Mouse (Mus musculus) embryonic facial prominence, embryonic 14.5 days (tissue): Measurements from ENCODE around the gene Pxt1. TPM values are rescaled to one million over a fixed set of nuclear protein-coding genes. Genes with fewer than 3 reads are reported as not detected.

ENCODE experiments used
- ATAC-seq: fragments of 200-750 bp; cut with Nextera tagmentation; 2 replicates; pipeline ENCODE4 v1.8.0; 2017; ENCODE audit warnings: low read depth, moderate number of reproducible peaks, moderate TSS enrichment
- DNase-seq: peaks from one replicate; pipeline ENCODE4 v3.0.0-alpha.2; 2015; ENCODE audit warnings: low spot score
- H3K27ac ChIP-seq: fragments of 300-500 bp; sonication (generic); replicated peaks from 2 replicates; pipeline ENCODE4 v1.5.1; 2014; ENCODE audit warnings: low read depth, mild to moderate bottlenecking, low read length, moderate library complexity
- H3K27me3 ChIP-seq: fragments of 300-500 bp; sonication (generic); replicated peaks from 2 replicates; pipeline ENCODE4 v1.6.1; 2014; ENCODE audit warnings: low read length; ENCODE audit not compliant: control insufficient read depth, insufficient read depth
- H3K36me3 ChIP-seq: fragments of 300-500 bp; sonication (generic); 2 replicates; pipeline ENCODE4 v1.6.1; 2014; ENCODE audit warnings: low read length, mixed read lengths; ENCODE audit not compliant: control insufficient read depth, insufficient read depth
- H3K4me1 ChIP-seq: fragments of 300-500 bp; sonication (generic); 2 replicates; pipeline ENCODE4 v1.6.1; 2014; ENCODE audit warnings: antibody characterized with exemption, low read length; ENCODE audit not compliant: control insufficient read depth, insufficient read depth
- H3K4me2 ChIP-seq: fragments of 300-500 bp; sonication (generic); 2 replicates; pipeline ENCODE4 v1.6.1; 2014; ENCODE audit warnings: low read depth, mild to moderate bottlenecking, low read length, moderate library complexity, mixed read lengths
- H3K4me3 ChIP-seq: fragments of 300-500 bp; sonication (generic); 2 replicates; pipeline ENCODE4 v1.5.1; 2014; ENCODE audit warnings: low read depth, mild to moderate bottlenecking, low read length
- H3K9ac ChIP-seq: fragments of 300-500 bp; sonication (generic); 2 replicates; pipeline ENCODE4 v1.6.1; 2014; ENCODE audit warnings: low read depth, mild to moderate bottlenecking, low read length, moderate library complexity, mixed read lengths
- H3K9me3 ChIP-seq: fragments of 300-500 bp; sonication (generic); 2 replicates; pipeline ENCODE4 v1.6.1; 2016; ENCODE audit warnings: low read length; ENCODE audit not compliant: control insufficient read depth
- WGBS: fragments of 180-500 bp; shearing (Covaris S2); extraction: QIAGEN DNeasy Blood & Tissue Kit; methylation state at CpG from one replicate; pipeline ENCODE4 v1.1.7; 2014; 5-methylcytosine and 5-hydroxymethylcytosine counted together
- polyA plus RNA-seq: library from polyadenylated mRNA; unstranded; fragments of >200 nt; fragmentation: Nextera tagmentation; extraction: Ambion mirVana; gene quantifications from 2 replicates; pipeline ENCODE4 v1.2.1, GENCODE M21; 2014

The Pxt1 gene
- polyA plus RNA-seq, 1 experiment from 2014 or later: not detected

DNA sequence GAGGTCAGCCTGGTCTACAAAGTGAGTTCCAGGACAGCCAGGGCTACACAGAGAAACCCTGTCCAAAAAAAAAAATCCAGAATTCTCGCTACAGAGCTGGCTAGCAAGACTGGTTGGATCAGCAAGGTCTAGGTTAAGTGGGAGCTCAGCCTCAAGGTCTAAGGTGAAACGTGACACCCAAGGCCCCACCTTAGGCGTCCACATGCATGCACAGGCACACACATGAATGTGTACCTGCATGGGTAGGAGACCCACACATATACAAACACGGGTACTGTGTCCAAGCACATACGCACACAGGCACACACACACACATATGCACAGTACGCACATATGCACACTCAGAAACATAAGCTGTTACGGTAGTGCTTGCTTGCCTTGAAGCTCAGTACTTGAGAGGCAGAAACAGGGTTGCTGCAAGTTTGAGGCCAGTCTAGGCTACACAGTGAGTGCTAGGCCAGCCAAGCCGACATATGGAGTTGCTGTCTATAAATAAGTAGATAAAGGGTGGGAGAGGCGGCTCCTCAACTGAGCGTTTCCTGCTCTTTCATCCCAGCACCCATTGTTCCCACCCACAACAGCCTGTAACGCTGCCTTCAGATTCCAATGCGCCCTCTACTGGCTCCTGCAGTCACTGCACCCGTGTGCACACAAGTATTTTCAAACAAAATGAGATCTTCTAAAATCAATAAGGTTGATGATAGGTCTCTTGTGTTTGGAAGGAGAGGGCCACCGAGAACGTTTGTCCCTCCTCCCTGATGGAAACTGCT lies 16.6 kb downstream of the Pxt1 start:
- Histone ChIP-seq H3K27me3 (no peaks in the 10 kb centered on the region), H3K36me3 (no peaks in the 10 kb centered on the region), H3K9me3 (no peaks in the 10 kb centered on the region), H3K4me2 (no peak overlapping the region), H3K4me1 (peaks cover 10% of the 10 kb centered on the region), H3K4me3 (no peak overlapping the region), H3K27ac (no peak overlapping the region), H3K9ac (no peak overlapping the region)
- DNase-seq (peak; percentile 55), ATAC-seq (no peak)
- WGBS: 53% methylated on average over 15 of the region's 15 CpGs

DNA sequence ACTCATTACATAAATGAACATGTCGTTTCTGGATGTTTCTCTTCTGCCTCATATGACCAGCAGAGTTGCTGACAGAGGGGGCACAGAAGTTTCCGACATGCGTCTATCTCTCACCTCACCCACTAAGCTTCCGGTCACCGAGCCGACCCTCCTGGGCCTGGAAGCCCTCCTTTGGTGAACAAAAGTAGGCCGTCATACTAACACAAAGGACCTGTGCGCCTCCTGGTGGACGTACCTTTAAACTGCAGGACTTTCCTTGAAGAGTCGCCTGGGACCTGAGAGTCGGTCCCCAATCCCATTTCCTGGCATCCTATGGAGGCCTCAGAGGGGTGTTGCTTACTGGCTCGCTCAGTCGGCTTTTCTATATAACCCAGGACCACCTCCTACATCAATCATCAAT lies 17.3 kb downstream of the Pxt1 start:
- WGBS: 11% methylated on average over 13 of the region's 13 CpGs
- DNase-seq (peak; percentile 79), ATAC-seq (no peak)
- Histone ChIP-seq H3K27ac (no peak overlapping the region), H3K4me2 (no peak overlapping the region), H3K9ac (no peak overlapping the region), H3K36me3 (no peaks in the 10 kb centered on the region), H3K4me3 (no peak overlapping the region), H3K27me3 (no peaks in the 10 kb centered on the region), H3K4me1 (peaks cover 10% of the 10 kb centered on the region), H3K9me3 (no peaks in the 10 kb centered on the region)

DNA sequence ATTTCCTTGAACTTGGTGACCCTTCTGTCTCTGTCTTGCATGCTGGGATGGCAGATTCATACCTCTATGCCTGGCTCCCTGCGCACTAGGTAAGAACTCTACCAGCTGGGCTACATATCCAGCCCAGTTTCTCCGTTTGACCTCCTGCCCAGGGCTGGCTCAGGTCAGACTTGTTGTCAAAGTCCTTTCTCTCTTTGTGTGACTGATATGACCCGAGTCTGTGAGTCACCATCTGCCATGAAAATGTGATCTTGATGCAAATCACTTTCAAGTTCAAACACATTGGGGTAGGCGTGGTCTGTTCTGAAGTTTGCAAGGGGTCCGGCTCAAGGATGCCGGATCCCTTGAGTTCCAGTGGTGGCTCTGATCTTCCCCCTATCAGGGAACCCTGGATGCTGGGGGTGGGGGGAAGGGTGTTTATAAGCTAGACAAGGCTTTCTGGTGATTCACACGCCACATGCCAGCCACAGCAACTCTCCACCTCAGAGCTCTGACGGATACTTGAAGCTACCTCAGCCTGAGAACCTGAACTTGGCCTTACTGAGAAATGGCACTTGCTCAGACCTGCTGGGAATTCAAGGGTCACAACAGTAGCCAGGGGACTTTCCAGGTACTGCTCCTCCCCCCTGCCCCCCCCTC lies 18.6 kb downstream of the Pxt1 start:
- Histone ChIP-seq H3K4me1 (peaks cover under 1% of the 10 kb centered on the region; the same call in 1 of the 2 replicates), H3K9ac (no peak overlapping the region), H3K9me3 (no peaks in the 10 kb centered on the region), H3K36me3 (no peaks in the 10 kb centered on the region), H3K4me3 (no peak overlapping the region), H3K27me3 (no peaks in the 10 kb centered on the region), H3K4me2 (no peak overlapping the region), H3K27ac (no peak overlapping the region)
- DNase-seq (no peak), ATAC-seq (no peak)
- WGBS: 71% methylated on average over 8 of the region's 8 CpGs

DNA sequence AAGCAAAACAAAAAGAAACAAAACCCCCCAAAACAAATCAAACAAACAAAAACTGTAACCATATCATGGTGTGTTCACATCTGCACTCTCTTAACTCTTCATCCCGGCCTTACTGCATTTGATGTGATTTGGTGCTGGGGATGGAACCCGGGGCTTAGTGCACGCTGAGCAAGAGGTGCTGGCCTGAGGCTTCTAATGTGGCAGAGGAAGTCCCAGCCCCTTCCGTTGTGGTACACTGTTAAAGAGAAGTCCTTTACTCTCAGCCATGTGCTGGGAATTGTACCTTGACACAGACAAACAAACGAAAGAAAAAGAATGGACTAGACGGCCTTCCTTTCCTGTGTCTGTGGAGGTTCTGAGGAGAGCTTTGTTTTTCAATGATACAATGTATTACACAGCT lies 21.5 kb downstream of the Pxt1 start:
- no peaks in the 10 kb centered on the region for H3K9me3 ChIP-seq
- H3K27ac ChIP-seq: no peak overlapping the region
- H3K9ac ChIP-seq: no peak overlapping the region
- no peak overlapping the region for H3K4me3 ChIP-seq
- no peak for ATAC-seq
- H3K27me3 ChIP-seq: no peaks in the 10 kb centered on the region
- WGBS: 51% methylated on average over 6 of the region's 6 CpGs
- H3K4me1 ChIP-seq: no peaks in the 10 kb centered on the region
- DNase-seq: no peak
- no peaks in the 10 kb centered on the region for H3K36me3 ChIP-seq
- no peak overlapping the region for H3K4me2 ChIP-seq

DNA sequence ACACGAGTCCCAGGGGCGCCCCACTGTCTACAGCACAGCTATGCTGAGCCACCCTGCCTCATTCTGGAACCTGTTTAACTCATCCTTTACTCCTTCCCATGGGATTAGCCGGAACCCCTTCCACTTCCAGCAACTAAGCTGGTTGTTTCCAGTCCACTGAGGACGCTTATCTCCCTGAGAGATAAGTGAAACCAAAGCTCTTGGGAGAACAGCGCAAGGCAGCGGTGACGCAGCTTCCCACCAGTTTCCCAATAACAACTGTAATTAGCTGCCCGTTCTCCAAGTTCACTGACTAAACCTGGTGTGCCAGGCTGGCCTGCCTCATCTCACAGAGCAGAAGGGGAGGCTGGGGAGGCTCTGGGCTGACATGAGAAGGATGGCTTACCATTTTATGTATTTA lies 22.6 kb downstream of the Pxt1 start:
- 54% methylated on average over 8 of the region's 8 CpGs for WGBS
- Histone ChIP-seq H3K9me3 (no peaks in the 10 kb centered on the region), H3K4me1 (no peaks in the 10 kb centered on the region), H3K27me3 (no peaks in the 10 kb centered on the region), H3K9ac (no peak overlapping the region), H3K36me3 (no peaks in the 10 kb centered on the region), H3K27ac (no peak overlapping the region), H3K4me2 (no peak overlapping the region), H3K4me3 (no peak overlapping the region)
- ATAC-seq (no peak), DNase-seq (peak; percentile 21)

DNA sequence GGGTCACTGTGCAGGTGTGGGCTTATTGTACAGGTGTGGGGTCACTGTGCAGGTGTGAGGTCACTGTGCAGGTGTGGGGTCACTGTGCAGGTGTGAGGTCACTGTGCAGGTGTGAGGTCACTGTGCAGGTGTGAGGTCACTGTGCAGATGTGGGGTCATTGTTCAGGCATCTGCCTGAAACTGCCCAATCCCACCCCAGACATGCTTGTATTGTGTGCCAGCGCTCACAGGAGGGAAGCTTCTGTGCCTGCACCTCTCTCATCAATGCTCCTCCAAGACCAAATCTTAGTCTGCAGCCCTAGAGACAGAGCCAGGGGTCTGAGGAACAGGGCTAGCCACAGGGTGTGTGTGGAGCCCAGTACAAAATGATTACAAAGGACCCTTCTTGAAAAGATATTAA lies 27.1 kb downstream of the Pxt1 start:
- H3K4me1 ChIP-seq: no peaks in the 10 kb centered on the region
- no peaks in the 10 kb centered on the region for H3K9me3 ChIP-seq
- WGBS: 79% methylated on average over 1 of the region's 1 CpGs
- no peak overlapping the region for H3K4me3 ChIP-seq
- H3K4me2 ChIP-seq: no peak overlapping the region
- DNase-seq (no peak), ATAC-seq (no peak)
- H3K27me3 ChIP-seq: no peaks in the 10 kb centered on the region
- no peak overlapping the region for H3K27ac ChIP-seq
- no peak overlapping the region for H3K9ac ChIP-seq
- no peaks in the 10 kb centered on the region for H3K36me3 ChIP-seq

DNA sequence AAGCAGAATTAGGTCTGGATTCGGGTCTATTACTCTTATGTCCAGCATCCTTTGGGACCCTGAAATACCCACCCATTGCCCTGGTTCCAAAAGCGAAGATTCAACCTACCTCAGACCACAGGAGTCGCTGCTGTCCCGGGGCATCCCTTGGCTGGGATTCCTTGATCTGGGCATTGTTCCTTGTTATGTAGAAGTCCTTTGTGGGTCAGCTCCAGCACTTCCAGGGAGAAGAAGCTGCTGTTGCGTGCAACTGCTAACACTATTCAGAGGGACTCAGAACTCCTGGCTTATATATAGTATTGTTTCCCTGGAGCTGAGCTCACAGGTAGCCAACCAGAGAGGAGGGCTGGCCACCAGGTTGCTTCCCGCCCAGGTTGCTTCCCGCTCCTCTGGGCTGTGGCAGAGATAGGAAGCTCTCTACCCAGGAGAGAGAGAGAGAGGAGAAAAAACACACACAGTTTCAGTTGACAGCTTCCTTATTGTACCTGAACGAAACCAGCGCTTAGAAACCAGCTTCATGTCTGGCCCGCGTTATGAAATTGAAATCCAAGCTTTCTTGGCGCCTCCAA lies 28.5 kb downstream of the Pxt1 start, which contains the start of gene 4930539E08Rik:
Gene 4930539E08Rik (minus strand): TSS at position 265 of the 569 bp plus-strand sequence.
- Histone ChIP-seq H3K36me3 (no peaks in the 10 kb centered on the region), H3K9me3 (no peaks in the 10 kb centered on the region), H3K9ac (no peak within 1 kb of the TSS), H3K4me1 (no peaks in the 10 kb centered on the region), H3K4me3 (no peak within 1 kb of the TSS), H3K4me2 (no peak within 1 kb of the TSS), H3K27ac (no peak within 1 kb of the TSS), H3K27me3 (0 out of 2 replicates have a peak, but pooled peaks cover under 1% of the 10 kb centered on the region)
- DNase-seq (no peak), ATAC-seq (no peak)
- WGBS: 56% methylated on average over 12 of the region's 12 CpGs

DNA sequence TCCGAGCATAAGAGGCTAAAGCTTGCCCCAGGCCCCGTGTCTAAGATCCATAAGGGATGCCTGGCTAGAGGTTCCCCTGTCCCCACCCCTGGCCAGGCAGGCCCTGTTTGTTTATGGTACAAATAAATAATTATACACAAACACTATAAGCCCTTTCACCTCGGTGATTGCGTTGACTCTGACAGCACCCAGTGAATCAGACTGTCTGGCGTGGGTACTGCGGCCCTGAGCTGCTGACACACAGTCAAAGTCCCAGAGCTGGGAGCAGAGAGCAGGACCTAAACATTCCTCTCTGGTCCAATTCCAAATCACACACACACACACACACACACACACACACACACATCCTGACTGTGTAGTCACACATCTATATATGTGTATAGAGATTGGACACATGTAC lies 29.7 kb downstream of the Pxt1 start:
- no peak overlapping the region for H3K4me2 ChIP-seq
- 87% methylated on average over 6 of the region's 6 CpGs for WGBS
- no peak overlapping the region for H3K27ac ChIP-seq
- H3K36me3 ChIP-seq: no peaks in the 10 kb centered on the region
- H3K27me3 ChIP-seq: peaks cover 3% of the 10 kb centered on the region; the same call in 1 of the 2 replicates
- H3K9me3 ChIP-seq: no peaks in the 10 kb centered on the region
- ATAC-seq (no peak), DNase-seq (no peak)
- H3K4me1 ChIP-seq: no peaks in the 10 kb centered on the region
- no peak overlapping the region for H3K9ac ChIP-seq
- no peak overlapping the region for H3K4me3 ChIP-seq
